Mouse (Mus musculus) spleen, adult 2 months (tissue): ENCODE data around the gene Dcbld2. TPM values are rescaled to one million over a fixed set of nuclear protein-coding genes. Genes with fewer than 3 reads are reported as not detected.

Experiments
- DNase-seq, 2 experiments: peaks; one replicate each; pipeline versions ENCODE4 v3.0.0 to v3.0.0-alpha.2; 2012 to 2021; ENCODE audit warnings: low spot score in 2 of 2, low read depth in 1 of 2
- H3K27ac ChIP-seq: fragments of 200-500 bp; 2 replicates; pipeline ENCODE4 v1.5.1; 2012; ENCODE audit warnings: low read length, inconsistent platforms; ENCODE audit not compliant: insufficient read depth
- H3K27me3 ChIP-seq: fragments of 200-500 bp; 2 replicates; pipeline ENCODE4 v1.6.1; 2012; ENCODE audit warnings: mild to moderate bottlenecking, moderate library complexity, low read length, inconsistent platforms; ENCODE audit not compliant: control insufficient read depth, insufficient read depth
- H3K36me3 ChIP-seq: fragments of 200-500 bp; 2 replicates; pipeline ENCODE4 v1.6.1; 2012; ENCODE audit warnings: mild to moderate bottlenecking, low read length, inconsistent platforms; ENCODE audit not compliant: control insufficient read depth, insufficient read depth
- H3K4me1 ChIP-seq: fragments of 200-500 bp; 2 replicates; pipeline ENCODE4 v1.6.1; 2011; ENCODE audit warnings: inconsistent platforms; ENCODE audit not compliant: control insufficient read depth, insufficient read depth, insufficient read length
- H3K4me3 ChIP-seq: fragments of 200-500 bp; 2 replicates; pipeline ENCODE4 v1.5.1; 2011; ENCODE audit warnings: mild to moderate bottlenecking, inconsistent platforms; ENCODE audit not compliant: insufficient read depth, insufficient read length; ENCODE audit errors: extremely low read depth
- CTCF ChIP-seq: fragments of 200-500 bp; IDR thresholded peaks from 2 replicates; pipeline ENCODE4 v1.5.1; 2011; ENCODE audit warnings: mild to moderate bottlenecking, inconsistent platforms; ENCODE audit not compliant: insufficient read depth, insufficient read length, insufficient replicate concordance; ENCODE audit errors: extremely low read depth
- POLR2A ChIP-seq: fragments of 200-500 bp; IDR thresholded peaks from 2 replicates; pipeline ENCODE4 v1.6.1; 2011; ENCODE audit warnings: low read depth, low read length, inconsistent platforms
- WGBS: fragments of 180-500 bp; shearing (Covaris S2); methylation state at CpG from one replicate; pipeline ENCODE4 v1.1.7; 2018; 5-methylcytosine and 5-hydroxymethylcytosine counted together
- polyA plus RNA-seq: library from polyadenylated mRNA; depleted of rRNA; stranded (reverse); fragments of >200 nt; gene quantifications from 2 replicates; pipeline ENCODE4 v1.2.3, GENCODE M21; 2012

Gene Dcbld2
- polyA plus RNA-seq, 1 experiment, result 3.7 TPM

DNA sequence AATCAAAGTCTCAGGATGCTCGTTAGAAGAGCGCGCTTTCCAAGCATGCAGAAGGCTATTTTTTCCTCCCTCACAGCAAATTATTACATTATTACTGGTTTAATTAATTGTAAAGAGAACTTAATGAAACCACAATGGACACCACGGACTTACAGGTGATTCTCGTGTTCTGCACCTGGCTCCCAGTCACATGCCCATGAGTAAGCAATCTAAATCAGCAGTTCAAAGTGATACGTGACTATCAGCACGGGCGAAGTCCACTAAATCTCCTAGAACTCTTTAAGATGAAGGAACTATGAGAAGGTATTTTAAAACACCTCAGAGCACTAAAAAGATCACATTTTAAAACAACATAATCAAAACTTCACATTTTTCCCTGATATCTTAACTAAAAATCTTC is 61.8 kb downstream of the Dcbld2 start:
- TF ChIP-seq POLR2A (no peak), CTCF (no peak)
- H3K4me1 ChIP-seq, result no peaks in the 10 kb centered on the region
- H3K4me3 ChIP-seq, result no peak overlapping the region
- H3K36me3 ChIP-seq, result peaks cover 12% of the 10 kb centered on the region
- 92% methylated on average over 8 of the region's 8 CpGs for WGBS
- H3K27me3 ChIP-seq, result no peaks in the 10 kb centered on the region
- no peak overlapping the region for H3K27ac ChIP-seq
- no peak for DNase-seq

DNA sequence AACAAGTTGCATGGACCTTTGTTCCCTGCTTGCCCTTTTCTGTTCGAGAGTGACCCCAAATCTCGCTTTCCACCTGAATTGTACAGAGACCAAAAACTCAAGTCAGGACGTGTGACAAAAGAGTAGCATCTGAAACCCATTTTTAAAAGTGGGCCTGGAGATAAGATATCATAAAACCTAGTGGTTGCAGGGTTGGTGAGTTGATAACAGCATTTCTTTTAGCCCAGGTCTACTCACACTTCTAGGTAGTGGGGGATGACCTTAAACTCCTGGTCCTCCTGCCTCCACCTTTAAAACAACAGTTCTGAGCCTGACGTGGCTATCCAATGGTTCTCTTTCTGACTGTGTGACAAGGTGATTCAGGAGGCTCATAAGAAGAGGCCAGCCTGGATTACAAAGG is 62.6 kb downstream of the Dcbld2 start:
- peaks cover 12% of the 10 kb centered on the region for H3K36me3 ChIP-seq
- no peak for DNase-seq

DNA sequence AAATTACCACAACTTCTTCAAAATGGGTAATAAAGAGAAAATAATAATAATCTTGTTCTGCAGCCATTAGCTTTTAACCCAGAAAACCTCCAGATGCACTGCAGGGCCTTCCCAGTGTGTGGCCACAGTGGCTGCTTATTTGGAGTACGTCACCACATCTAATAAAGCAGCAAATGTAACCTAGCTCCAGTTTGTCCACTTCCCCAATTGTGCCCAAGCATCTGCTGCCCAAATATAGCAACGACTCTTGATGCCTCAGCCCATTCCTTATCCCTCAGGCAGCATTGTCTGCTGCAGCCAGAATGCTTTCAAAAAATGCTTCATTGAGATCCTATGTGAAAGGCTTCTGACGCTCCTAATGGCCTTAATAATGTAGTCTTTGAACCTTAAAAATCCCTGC is 66.6 kb downstream of the Dcbld2 start:
- Histone ChIP-seq H3K27ac (no peak overlapping the region), H3K4me1 (peaks cover 5% of the 10 kb centered on the region; the same call in 1 of the 2 replicates), H3K36me3 (peaks cover 15% of the 10 kb centered on the region), H3K27me3 (no peaks in the 10 kb centered on the region), H3K4me3 (no peak overlapping the region)
- no peak for TF ChIP-seq CTCF
- TF ChIP-seq POLR2A, result no peak
- no peak for DNase-seq
- 56% methylated on average over 3 of the region's 3 CpGs for WGBS

More for the DNA sequence above, 62.6 kb downstream of the Dcbld2 start:
- no peaks in the 10 kb centered on the region for H3K4me1 ChIP-seq
- WGBS, result 80% methylated on average over 4 of the region's 4 CpGs
- no peak for TF ChIP-seq CTCF
- TF ChIP-seq POLR2A, result no peak
- no peak overlapping the region for H3K27ac ChIP-seq
- H3K27me3 ChIP-seq, result no peaks in the 10 kb centered on the region
- no peak overlapping the region for H3K4me3 ChIP-seq

DNA sequence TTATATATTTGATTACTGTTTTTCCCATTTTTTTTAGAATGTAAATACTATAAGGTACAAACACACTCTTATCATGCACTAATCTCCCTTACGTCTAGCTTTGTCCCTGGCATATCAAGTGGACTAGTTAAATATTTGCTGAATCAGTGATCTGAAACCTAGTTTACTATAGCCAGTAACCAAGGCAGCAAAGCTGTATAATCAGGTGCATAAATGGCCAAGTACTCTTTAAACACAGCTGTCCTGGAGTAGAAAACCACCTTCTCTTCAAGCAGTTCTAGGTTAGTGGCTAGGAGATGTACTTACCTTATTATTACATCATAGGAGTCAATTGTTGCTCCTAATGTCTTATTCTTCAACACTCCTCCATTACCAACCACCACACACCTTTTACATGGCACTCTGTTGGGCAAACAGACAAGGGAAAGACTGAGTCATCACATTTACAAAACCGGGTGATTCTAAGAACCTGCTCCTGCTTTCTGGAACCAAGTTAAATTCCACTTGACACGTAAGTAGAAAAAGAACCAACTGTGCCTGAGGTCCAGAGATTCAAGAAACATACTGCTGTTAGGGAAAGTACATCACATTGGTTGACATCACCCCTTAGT is 67.4 kb downstream of the Dcbld2 start:
- no peak for DNase-seq
- WGBS, result 79% methylated on average over 3 of the region's 3 CpGs
- Histone ChIP-seq H3K27me3 (no peaks in the 10 kb centered on the region), H3K27ac (no peak overlapping the region), H3K36me3 (peaks cover 12% of the 10 kb centered on the region), H3K4me3 (no peak overlapping the region), H3K4me1 (peaks cover 7% of the 10 kb centered on the region; the same call in 1 of the 2 replicates)
- TF ChIP-seq POLR2A (no peak), CTCF (no peak)

DNA sequence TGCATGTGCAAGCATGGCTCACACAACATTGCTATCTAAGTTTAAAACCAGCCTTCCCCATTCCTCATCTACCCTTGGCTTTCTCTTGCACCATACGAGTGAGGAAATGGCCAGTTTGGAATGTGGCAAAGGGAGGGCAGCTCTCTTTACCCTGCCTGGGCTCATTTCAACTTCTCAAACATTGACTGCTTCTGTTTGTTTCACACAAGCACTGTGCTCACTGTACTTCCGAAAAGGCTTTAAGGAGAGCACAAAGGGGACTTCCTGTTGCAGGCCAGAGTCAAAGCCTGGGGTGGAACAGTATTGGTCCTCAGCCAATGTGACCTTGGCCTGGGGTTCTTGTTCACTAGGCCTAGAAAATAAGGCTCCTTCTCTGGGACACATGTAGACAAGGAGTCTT is 68.1 kb downstream of the Dcbld2 start:
- 37% methylated on average over 2 of the region's 2 CpGs for WGBS
- H3K4me1 ChIP-seq, result peaks cover 12% of the 10 kb centered on the region; the same call in 1 of the 2 replicates
- H3K36me3 ChIP-seq, result peaks cover 11% of the 10 kb centered on the region
- peak overlapping the region; percentile 72 for H3K27ac ChIP-seq
- H3K4me3 ChIP-seq, result no peak overlapping the region
- no peaks in the 10 kb centered on the region for H3K27me3 ChIP-seq
- DNase-seq, result peak in 1 of 2 experiments; percentile 34
- TF ChIP-seq CTCF (no peak), POLR2A (no peak)

DNA sequence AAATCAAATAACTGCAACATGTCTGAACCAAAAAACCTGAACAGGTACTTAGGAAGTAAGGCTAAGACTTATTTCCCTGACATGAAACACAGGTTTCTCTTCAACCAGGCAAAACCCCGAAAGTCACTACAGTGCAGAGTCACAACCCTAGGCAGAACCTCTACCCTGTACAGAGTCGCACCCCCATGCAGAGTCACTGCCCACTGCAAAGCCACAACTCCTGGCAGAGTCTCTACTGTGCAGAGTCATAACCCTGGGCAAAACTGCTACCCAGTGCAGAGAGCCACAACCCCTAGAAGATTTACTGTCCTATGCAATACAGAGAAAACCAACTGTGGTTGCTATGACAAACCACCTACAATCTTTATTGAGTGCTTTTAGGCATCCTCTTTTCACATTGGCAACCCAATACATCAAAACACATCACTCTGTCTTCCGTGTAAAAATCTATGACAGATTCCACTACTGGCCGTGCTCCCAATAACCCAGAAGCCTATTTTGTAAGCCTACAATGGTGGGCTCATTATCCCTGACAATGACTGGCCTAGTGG is 71.7 kb downstream of the Dcbld2 start:
- peaks cover 5% of the 10 kb centered on the region for H3K36me3 ChIP-seq
- H3K27me3 ChIP-seq, result no peaks in the 10 kb centered on the region
- TF ChIP-seq CTCF, result no peak
- TF ChIP-seq POLR2A, result no peak
- no peak overlapping the region for H3K27ac ChIP-seq
- no peak for DNase-seq
- WGBS, result 40% methylated on average over 4 of the region's 4 CpGs
- no peak overlapping the region for H3K4me3 ChIP-seq
- H3K4me1 ChIP-seq, result peaks cover 20% of the 10 kb centered on the region

DNA sequence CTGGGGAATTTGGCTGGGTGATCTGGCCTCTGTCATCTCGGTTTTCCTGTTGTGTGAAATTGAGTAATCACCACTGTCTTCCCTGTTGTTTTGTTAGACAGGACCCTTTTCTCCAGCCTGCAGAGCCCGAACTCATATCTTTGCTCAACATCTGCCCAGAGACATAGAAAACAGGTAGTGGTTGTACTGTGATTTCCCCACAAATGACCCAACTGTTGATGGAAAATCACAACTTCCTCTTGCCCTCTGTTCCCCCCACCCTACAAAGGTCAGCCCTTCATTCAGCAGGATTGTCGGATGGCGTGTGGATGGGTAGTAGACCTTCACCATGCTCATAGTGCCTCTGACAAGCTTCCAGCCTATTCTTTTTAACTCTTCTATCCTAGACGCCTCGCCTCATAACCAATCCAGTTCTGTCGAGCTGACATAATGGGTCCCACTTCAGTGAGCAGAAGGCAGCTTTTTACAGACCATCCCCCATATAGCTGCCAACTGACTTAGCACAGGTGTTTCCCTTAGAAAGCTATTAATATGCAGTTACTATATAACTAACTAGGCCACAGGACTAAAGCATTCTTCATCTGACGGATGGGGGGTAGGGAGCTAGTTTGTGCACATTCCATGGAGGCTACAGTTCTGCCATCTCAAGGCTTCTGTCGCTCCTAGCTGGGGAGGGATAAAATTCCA is 73.1 kb downstream of the Dcbld2 start:
- TF ChIP-seq CTCF, result no peak
- no peak for TF ChIP-seq POLR2A
- Histone ChIP-seq H3K36me3 (peaks cover 6% of the 10 kb centered on the region), H3K27me3 (no peaks in the 10 kb centered on the region), H3K4me1 (peaks cover 18% of the 10 kb centered on the region), H3K27ac (peak overlapping the region; percentile 86), H3K4me3 (no peak overlapping the region)
- peak in 1 of 2 experiments; percentile 61 for DNase-seq
- WGBS, result 19% methylated on average over 9 of the region's 9 CpGs
